In the genomic region with DNA sequence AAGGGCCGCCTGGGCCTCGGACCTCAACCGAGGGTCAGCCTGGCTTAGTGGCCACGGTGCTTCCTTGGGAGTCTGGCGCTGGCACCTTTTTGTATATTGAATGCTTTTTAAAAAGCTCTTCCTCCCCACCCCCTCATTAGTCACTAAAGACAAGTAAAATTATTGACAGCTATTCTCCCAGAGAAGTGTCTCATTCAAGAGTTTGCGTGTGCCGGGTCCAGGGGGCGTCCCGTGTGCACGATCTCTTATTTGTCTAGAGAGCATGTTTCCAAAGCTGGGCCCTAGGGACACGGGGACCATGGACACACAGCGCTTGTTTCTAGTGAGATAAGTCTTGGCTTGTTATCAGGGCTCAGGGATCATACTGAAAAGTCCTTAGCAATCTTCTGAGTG, we compare ENCODE assay signal across 8 mouse cellular contexts. TPM values are rescaled to one million over a fixed set of nuclear protein-coding genes. Genes with fewer than 3 reads are reported as not detected.
A peak's percentile ranks its signal among the peaks of the same experiment; 100 is the strongest.
DNase-seq lines count a peak whose midpoint lies in the region; ATAC-seq and TF ChIP-seq lines count a peak whose summit lies in the region.
"Had no signal": no experiment of that assay in that cellular context is flagged by ENCODE, and none has a peak within 500 bp of the region (broad histone marks: within the 10 kb centered on the region; RNA-seq: fewer than 3 reads in every experiment).

No protein-coding gene starts in this region.

- H3K4me1 ChIP-seq in lung, embryonic 15.5 days = peaks cover 13% of the 10 kb centered on the region
- peaks cover 6% of the 10 kb centered on the region for H3K4me1 ChIP-seq in forebrain, embryonic 16.5 days (replicated peaks; ENCODE audit: control insufficient read depth, insufficient read depth, low read length)
- H3K4me1 ChIP-seq in liver, embryonic 14.5 days (replicated peaks; ENCODE audit: control insufficient read depth in 2 of 2, insufficient read depth in 2 of 2, low read length in 1 of 2) = peaks cover 13 to 21% of the 10 kb centered on the region in 2 experiments
- no peaks in the 10 kb centered on the region for H3K4me1 ChIP-seq in stomach, postnatal 0 days (replicated peaks; ENCODE audit: control insufficient read depth, insufficient read depth)

- H3K9ac ChIP-seq in lung, embryonic 15.5 days = peak overlapping the region; percentile 57
- no peak overlapping the region; the same call in 1 of the 2 replicates for H3K9ac ChIP-seq in forebrain, embryonic 16.5 days (replicated peaks; ENCODE audit: low read depth, low read length)
- no peak overlapping the region for H3K9ac ChIP-seq in liver, embryonic 14.5 days (replicated peaks)
- H3K9ac ChIP-seq in stomach, postnatal 0 days (ENCODE audit: low read length) = peak overlapping the region; percentile 64

- 16% methylated on average over 12 of the region's 12 CpGs for WGBS in lung, embryonic 15.5 days
- 28% methylated on average over 12 of the region's 12 CpGs for WGBS in forebrain, embryonic 16.5 days
- 76% methylated on average over 12 of the region's 12 CpGs for WGBS in liver, embryonic 14.5 days (ENCODE audit: insufficient replicate concordance)
- WGBS in stomach, postnatal 0 days = 28% methylated on average over 12 of the region's 12 CpGs

- no peak for TF ChIP-seq CTCF in liver, embryonic 14.5 days (IDR thresholded peaks at IDR 0.05; ENCODE audit: low read depth)
- no peak for TF ChIP-seq CTCF in stomach, postnatal 0 days (IDR thresholded peaks at IDR 0.05; ENCODE audit: low read depth)

- no peak for TF ChIP-seq EP300 in liver, embryonic 14.5 days (IDR thresholded peaks at IDR 0.05; ENCODE audit: low read depth)
- no peak for TF ChIP-seq EP300 in stomach, postnatal 0 days (optimal IDR thresholded peaks at IDR 0.05)

- H3K4me3 ChIP-seq in lung, embryonic 15.5 days = peak overlapping the region; percentile 48
- peak overlapping the region; percentile 34 for H3K4me3 ChIP-seq in forebrain, embryonic 16.5 days (replicated peaks; ENCODE audit: low read length)
- H3K4me3 ChIP-seq in liver, embryonic 14.5 days (ENCODE audit: insufficient read depth in 1 of 2, low read depth in 2 of 2, low read length in 2 of 2) = peak overlapping the region in 1 of 2 experiments; percentile 4; a peak in 1 of 4 replicates
- peak overlapping the region; percentile 44 for H3K4me3 ChIP-seq in stomach, postnatal 0 days (ENCODE audit: low read depth, low read length)
- H3K4me3 ChIP-seq: megakaryocyte, embryonic 14.5 days had no signal

- H3K36me3 ChIP-seq in lung, embryonic 15.5 days = no peaks in the 10 kb centered on the region
- H3K36me3 ChIP-seq in forebrain, embryonic 16.5 days (ENCODE audit: control insufficient read depth, insufficient read depth) = no peaks in the 10 kb centered on the region
- H3K36me3 ChIP-seq in liver, embryonic 14.5 days (replicated peaks; ENCODE audit: control insufficient read depth, insufficient read depth, low read depth) = no peaks in the 10 kb centered on the region
- H3K36me3 ChIP-seq in stomach, postnatal 0 days (ENCODE audit: control insufficient read depth, insufficient read depth, low read length) = no peaks in the 10 kb centered on the region

- no peaks in the 10 kb centered on the region for H3K9me3 ChIP-seq in lung, embryonic 15.5 days
- no peaks in the 10 kb centered on the region for H3K9me3 ChIP-seq in forebrain, embryonic 16.5 days (ENCODE audit: control insufficient read depth, low read length)
- no peaks in the 10 kb centered on the region for H3K9me3 ChIP-seq in liver, embryonic 14.5 days (ENCODE audit: control insufficient read depth, low read length)
- H3K9me3 ChIP-seq in stomach, postnatal 0 days (ENCODE audit: control insufficient read depth, low read length) = no peaks in the 10 kb centered on the region
- H3K9me3 ChIP-seq: megakaryocyte, embryonic 14.5 days had no signal

- peak overlapping the region; percentile 95 for H3K4me2 ChIP-seq in lung, embryonic 15.5 days
- H3K4me2 ChIP-seq in forebrain, embryonic 16.5 days (ENCODE audit: low read length) = peak overlapping the region; percentile 56
- peak overlapping the region; percentile 38 for H3K4me2 ChIP-seq in liver, embryonic 14.5 days (ENCODE audit: low read depth)
- H3K4me2 ChIP-seq in stomach, postnatal 0 days (replicated peaks; ENCODE audit: low read depth) = peak overlapping the region; percentile 78

- H3K27me3 ChIP-seq in lung, embryonic 15.5 days = no peaks in the 10 kb centered on the region; the same call in 1 of the 2 replicates
- 0 out of 2 replicates have a peak, but pooled peaks cover 3% of the 10 kb centered on the region for H3K27me3 ChIP-seq in forebrain, embryonic 16.5 days (replicated peaks; ENCODE audit: control insufficient read depth, insufficient read depth, low read length)
- H3K27me3 ChIP-seq in liver, embryonic 14.5 days (ENCODE audit: control insufficient read depth, insufficient read depth, low read length) = no peaks in the 10 kb centered on the region
- no peaks in the 10 kb centered on the region for H3K27me3 ChIP-seq in stomach, postnatal 0 days (ENCODE audit: control insufficient read depth, insufficient read depth, low read length)

- no peak for DNase-seq in lung, adult 18-20 months
- no peak for DNase-seq in liver, embryonic 14.5 days (ENCODE audit: low read depth in 3 of 3, low spot score in 3 of 3)
- no peak for DNase-seq in stomach, postnatal 0 days (ENCODE audit: low spot score)
- DNase-seq in layer of hippocampus, postnatal 25 days (ENCODE audit: extremely low spot score in 1 of 2, low spot score in 1 of 2) = no peak
- no peak for DNase-seq in gastrocnemius, adult 8-10 months (ENCODE audit: low spot score in 2 of 2)

- no peak for ATAC-seq in lung, embryonic 15.5 days (ENCODE audit: borderline replicate concordance, extremely low read depth, low FRiP score, low TSS enrichment)
- no peak for ATAC-seq in forebrain, embryonic 16.5 days
- no peak for ATAC-seq in liver, embryonic 14.5 days (ENCODE audit: insufficient read depth)
- no peak for ATAC-seq in stomach, postnatal 0 days (ENCODE audit: low FRiP score, low TSS enrichment)

- H3K27ac ChIP-seq in lung, embryonic 15.5 days = no peak overlapping the region
- H3K27ac ChIP-seq in forebrain, embryonic 16.5 days (ENCODE audit: low read length) = no peak overlapping the region
- H3K27ac ChIP-seq in liver, embryonic 14.5 days = no peak overlapping the region
- no peak overlapping the region for H3K27ac ChIP-seq in stomach, postnatal 0 days (replicated peaks)

RNA-seq across cellular contexts. Expression of gene Mybpc3, which starts 2.4 kb away (rescaled TPM):
- 18.8 and 22.3 TPM in 2 replicates for polyA plus RNA-seq in lung, embryonic 15.5 days (2015; fragmentation: Nextera tagmentation; extraction: Ambion mirVana)
- polyA plus RNA-seq in forebrain, embryonic 16.5 days (2015; fragmentation: Nextera tagmentation; extraction: Ambion mirVana) = not detected in 2 replicates
- 0.03 and 0.04 TPM in 2 replicates for polyA plus RNA-seq in liver, embryonic 14.5 days (2012; rRNA removed)
- polyA plus RNA-seq in liver, embryonic 14.5 days (2014; fragmentation: Nextera tagmentation; extraction: Ambion mirVana) = not detected in 2 replicates
- 0.02 and 0.07 TPM in 2 replicates for polyA plus RNA-seq in stomach, postnatal 0 days (2015; fragmentation: Nextera tagmentation; extraction: Ambion mirVana)
- total RNA-seq in layer of hippocampus, postnatal 25 days (2021) = under 1 TPM; 0.20 to 0.23 TPM
- under 1 TPM; 0.29 to 0.36 (median 0.31) TPM for total RNA-seq in gastrocnemius, adult 8-10 months (2022)

RNA-seq across cellular contexts. Expression of gene Spi1, which starts 33.4 kb away (rescaled TPM):
- 6.9 and 8.7 TPM in 2 replicates for polyA plus RNA-seq in lung, embryonic 15.5 days (2015; fragmentation: Nextera tagmentation; extraction: Ambion mirVana)
- 1.7 and 1.9 TPM in 2 replicates for polyA plus RNA-seq in forebrain, embryonic 16.5 days (2015; fragmentation: Nextera tagmentation; extraction: Ambion mirVana)
- 13.3 and 20.5 TPM in 2 replicates for polyA plus RNA-seq in liver, embryonic 14.5 days (2012; rRNA removed)
- polyA plus RNA-seq in liver, embryonic 14.5 days (2014; fragmentation: Nextera tagmentation; extraction: Ambion mirVana) = 12.4 and 15.6 TPM in 2 replicates
- 6.4 and 7.0 TPM in 2 replicates for polyA plus RNA-seq in stomach, postnatal 0 days (2015; fragmentation: Nextera tagmentation; extraction: Ambion mirVana)
- 1 to 10 TPM; 3.6 to 3.8 TPM for total RNA-seq in layer of hippocampus, postnatal 25 days (2021)
- under 1 TPM in 3 of 4 experiments, not detected in 1; 0.40 to 0.56 (median 0.44) TPM for total RNA-seq in gastrocnemius, adult 8-10 months (2022)

RNA-seq across cellular contexts. Expression of gene Slc39a13, which starts 45.4 kb away (rescaled TPM):
- 34.6 and 40.2 TPM in 2 replicates for polyA plus RNA-seq in lung, embryonic 15.5 days (2015; fragmentation: Nextera tagmentation; extraction: Ambion mirVana)
- 23.1 and 33.3 TPM in 2 replicates for polyA plus RNA-seq in forebrain, embryonic 16.5 days (2015; fragmentation: Nextera tagmentation; extraction: Ambion mirVana)
- polyA plus RNA-seq in liver, embryonic 14.5 days (2012; rRNA removed) = 11.1 and 11.2 TPM in 2 replicates
- 8.1 and 8.4 TPM in 2 replicates for polyA plus RNA-seq in liver, embryonic 14.5 days (2014; fragmentation: Nextera tagmentation; extraction: Ambion mirVana)
- 19.1 and 19.4 TPM in 2 replicates for polyA plus RNA-seq in stomach, postnatal 0 days (2015; fragmentation: Nextera tagmentation; extraction: Ambion mirVana)
- 10 to 100 TPM; 23.3 to 31.2 TPM for total RNA-seq in layer of hippocampus, postnatal 25 days (2021)
- total RNA-seq in gastrocnemius, adult 8-10 months (2022) = 10 to 100 TPM; 19.9 to 21.4 (median 20.9) TPM

Comparison
In these comparisons a context has a peak if more than half of its experiments do, and no peak if none do; other contexts are left out.
1. H3K4me2 ChIP-seq: peak in every context shown above with its lines; median percentile 95 in lung, embryonic 15.5 days; 78 in stomach, postnatal 0 days; 56 in forebrain, embryonic 16.5 days; 38 in liver, embryonic 14.5 days.
2. H3K9ac ChIP-seq: peak in lung, embryonic 15.5 days (single experiment) and stomach, postnatal 0 days (single experiment); none in forebrain, embryonic 16.5 days (single experiment) and liver, embryonic 14.5 days (single experiment).
3. RNA of gene Mybpc3, which starts 2.4 kb away (polyA plus RNA-seq): 18.8 to 22.3 TPM in lung, embryonic 15.5 days; 0.02 to 0.07 TPM in stomach, postnatal 0 days, 0.03 to 0.04 TPM in liver, embryonic 14.5 days and not detected in forebrain, embryonic 16.5 days; every median in the first group is over 10 times any median in the second.